Mouse (Mus musculus): Measurements from ENCODE around the gene Chd4.

Chd4 gene

GRCm38 (mm10) chr6:125179601-125180000, 83.8 kb downstream of the Chd4 start:
- no peak for TF ChIP-seq GATA4 (IDR thresholded peaks at IDR 0.05; ENCODE audit: insufficient replicate concordance, low read length)

Measured in liver, adult (tissue).